Mouse (Mus musculus) cerebellum, adult 2 months (tissue): ENCODE measurements around the gene Enpp7.

Experiments
- CTCF ChIP-seq: fragments of 200-500 bp; IDR thresholded peaks from 2 replicates; pipeline ENCODE4 v1.5.1; 2011; ENCODE audit warnings: low read depth, mild to moderate bottlenecking, control low read depth, low read length, moderate library complexity, borderline replicate concordance; ENCODE audit not compliant: insufficient read depth
- POLR2A ChIP-seq: fragments of 200-500 bp; IDR thresholded peaks from 2 replicates; pipeline ENCODE4 v1.6.1; 2011; ENCODE audit warnings: low read length, control low read depth, borderline replicate concordance; ENCODE audit not compliant: insufficient read depth

- TF ChIP-seq CTCF (no peak), POLR2A (no peak)
These were observed 25.5 kb upstream of the Enpp7 start for GRCm38 (mm10) chr11:118962478-118962877.
